Mouse (Mus musculus) spleen, adult 10 weeks (tissue): Measurements from ENCODE around the gene Zmynd11. TPM values are rescaled to one million over a fixed set of nuclear protein-coding genes. Genes with fewer than 3 reads are reported as not detected.

Source experiments
- polyA plus RNA-seq: library from polyadenylated mRNA; stranded (reverse); fragments of 350-450 nt; fragmentation: Illumina TruSeq; extraction: RNeasy Lipid Tissue Mini Kit (QIAGEN cat#74804); gene quantifications from one replicate; pipeline ENCODE4 v1.2.3, GENCODE M21; 2015; ENCODE audit warnings: low replicate concordance; ENCODE audit not compliant: insufficient read depth

Zmynd11 gene
- 200 TPM for polyA plus RNA-seq

DNA sequence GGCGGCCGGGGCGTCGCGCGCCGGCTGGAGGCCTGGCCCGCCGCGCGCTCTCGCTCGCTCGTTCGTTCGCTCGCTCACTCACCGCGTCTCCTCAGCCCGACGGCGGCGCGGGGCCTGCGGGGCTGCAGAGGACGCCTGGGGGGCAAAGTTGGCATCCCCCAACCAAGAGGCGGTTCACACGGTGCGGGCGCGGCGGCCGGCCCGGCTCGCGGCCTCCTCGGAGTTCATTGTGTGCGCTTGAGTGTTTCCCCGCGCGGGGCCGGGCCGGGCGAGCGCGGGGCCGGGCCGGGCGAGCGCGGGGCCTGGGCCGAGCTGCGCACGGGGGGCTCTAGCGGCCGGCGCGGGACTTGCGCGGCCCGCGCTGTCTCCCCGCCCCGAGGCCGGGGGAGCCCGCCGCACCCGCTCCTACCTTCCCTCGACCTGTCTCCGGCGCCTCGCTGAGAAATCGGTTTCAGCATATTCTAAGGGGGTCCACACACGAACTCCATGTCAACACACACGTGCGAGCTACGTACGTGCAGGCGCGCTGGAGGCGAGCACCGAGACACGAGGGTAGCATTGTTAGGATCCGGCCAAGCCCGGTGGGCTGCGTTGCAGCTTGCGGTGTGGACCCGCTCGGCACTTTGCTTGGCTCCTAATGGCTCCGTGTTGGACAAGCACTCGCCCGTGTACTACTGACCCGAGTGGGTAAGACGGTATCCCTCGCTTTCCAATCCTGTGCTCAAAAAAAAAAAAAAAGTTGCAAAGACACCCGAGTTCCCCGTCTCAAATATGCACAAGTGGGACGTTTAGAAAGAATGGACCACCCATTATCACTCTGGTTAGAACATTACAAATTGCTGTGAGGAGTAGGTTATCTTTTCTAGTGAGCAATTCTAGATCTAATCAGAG lies at the start of gene Zmynd11:
Gene Zmynd11, minus strand, starts transcription at position 685 of the 891 bp plus-strand sequence.

